20 mouse cellular contexts compared by ENCODE assay signal in genomic region chr19:42723302-42723701, GRCm38 (mm10). TPM values are rescaled to one million over a fixed set of nuclear protein-coding genes. Genes with fewer than 3 reads are reported as not detected.
DNase-seq lines count a peak whose midpoint lies in the region; ATAC-seq and TF ChIP-seq lines count a peak whose summit lies in the region.
"Had no signal": no experiment of that assay in that cellular context is flagged by ENCODE, and none has a peak within 500 bp of the region (broad histone marks: within the 10 kb centered on the region; RNA-seq: fewer than 3 reads in every experiment).

No protein-coding gene starts in this region.

- TF ChIP-seq CTCF in kidney, postnatal 0 days (IDR thresholded peaks at IDR 0.05; ENCODE audit: low read depth): peak; percentile 52; the same call in 1 of the 2 replicates
- TF ChIP-seq CTCF in lung, embryonic 14.5 days (IDR thresholded peaks at IDR 0.05; ENCODE audit: low read depth): 0 out of 2 replicates have a peak, but pooled peaks have one; percentile 16
- TF ChIP-seq CTCF in lung, adult 2 months (IDR thresholded peaks at IDR 0.05; ENCODE audit: insufficient read depth, low read length): no peak

- no peak overlapping the region for H3K4me3 ChIP-seq in kidney, postnatal 0 days (replicated peaks; ENCODE audit: low read depth, low read length)
- no peak overlapping the region for H3K4me3 ChIP-seq in lung, embryonic 14.5 days (ENCODE audit: low read depth, low read length)
- no peak overlapping the region for H3K4me3 ChIP-seq in lung, adult 2 months (replicated peaks; ENCODE audit: extremely low read depth, low read depth, low read length)
- no peak overlapping the region for H3K4me3 ChIP-seq in limb, embryonic 13.5 days
- H3K4me3 ChIP-seq: heart, embryonic 15.5 days; megakaryocyte, embryonic 14.5 days; midbrain, embryonic 15.5 days; neural tube, embryonic 15.5 days had no signal

- intact Hi-C loops in gastrocnemius, postnatal 36 days (cut with DNase I): no loop called here

- WGBS in kidney, postnatal 0 days: 65% methylated on average over 6 of the region's 6 CpGs
- WGBS in lung, embryonic 14.5 days: 72% methylated on average over 6 of the region's 6 CpGs
- WGBS in lung, adult 2 months: 68% methylated on average over 6 of the region's 6 CpGs
- WGBS in limb, embryonic 13.5 days: 59% methylated on average over 6 of the region's 6 CpGs

- H3K27ac ChIP-seq in kidney, postnatal 0 days: no peak overlapping the region
- H3K27ac ChIP-seq in lung, embryonic 14.5 days (ENCODE audit: low read depth): no peak overlapping the region
- H3K27ac ChIP-seq in limb, embryonic 13.5 days: peak overlapping the region; percentile 67; the same call in 1 of the 2 replicates
- H3K27ac ChIP-seq: heart, embryonic 15.5 days; midbrain, embryonic 15.5 days; neural tube, embryonic 15.5 days had no signal

- TF ChIP-seq POLR2A in lung, adult 2 months (IDR thresholded peaks at IDR 0.05; ENCODE audit: borderline replicate concordance, extremely low read depth, low read depth, low read length): no peak

- ATAC-seq in kidney, postnatal 0 days (replicated peaks; ENCODE audit: low FRiP score, low read depth): no peak
- no peak for ATAC-seq in lung, embryonic 14.5 days (ENCODE audit: insufficient read depth)
- no peak for ATAC-seq in limb, embryonic 13.5 days (ENCODE audit: low FRiP score, low read depth)
- ATAC-seq: forebrain, embryonic 14.5 days; midbrain, embryonic 15.5 days; Patski had no signal

- DNase-seq in kidney, postnatal 0 days (ENCODE audit: low spot score): no peak
- no peak for DNase-seq in kidney, adult 18-20 months
- DNase-seq in lung, embryonic 14.5 days: no peak
- no peak for DNase-seq in lung, adult 2 months
- peak; percentile 24 for DNase-seq in NIH3T3 (ENCODE audit: low read depth)
- no peak for DNase-seq in gastrocnemius, postnatal 36 days
- DNase-seq: adrenal gland, adult 8-10 months; cerebellum, adult 8-10 months; gastrocnemius, postnatal 14 days; kidney, postnatal 25 days; right cerebral cortex, postnatal 14 days; thymus, adult 18-20 months had no signal

- H3K9ac ChIP-seq in kidney, postnatal 0 days (ENCODE audit: low read depth, low read length): no peak overlapping the region
- H3K9ac ChIP-seq in lung, embryonic 14.5 days: no peak overlapping the region
- H3K9ac ChIP-seq in limb, embryonic 13.5 days: no peak overlapping the region
- H3K9ac ChIP-seq: heart, embryonic 15.5 days; midbrain, embryonic 15.5 days; neural tube, embryonic 15.5 days had no signal

- H3K4me2 ChIP-seq in kidney, postnatal 0 days (ENCODE audit: low read length): no peak overlapping the region
- no peak overlapping the region for H3K4me2 ChIP-seq in lung, embryonic 14.5 days
- H3K4me2 ChIP-seq in limb, embryonic 13.5 days (replicated peaks): no peak overlapping the region
- H3K4me2 ChIP-seq: heart, embryonic 15.5 days; midbrain, embryonic 15.5 days; neural tube, embryonic 15.5 days had no signal

- 0 out of 2 replicates have a peak, but pooled peaks cover 5% of the 10 kb centered on the region for H3K4me1 ChIP-seq in kidney, postnatal 0 days (replicated peaks; ENCODE audit: insufficient read depth, low read length)
- no peaks in the 10 kb centered on the region for H3K4me1 ChIP-seq in lung, embryonic 14.5 days (ENCODE audit: insufficient read depth)
- H3K4me1 ChIP-seq in lung, adult 2 months (ENCODE audit: control insufficient read depth, insufficient read depth, low read length): no peaks in the 10 kb centered on the region
- peaks cover 59% of the 10 kb centered on the region for H3K4me1 ChIP-seq in limb, embryonic 13.5 days
- H3K4me1 ChIP-seq: heart, embryonic 15.5 days; midbrain, embryonic 15.5 days had no signal

- H3K27me3 ChIP-seq in kidney, postnatal 0 days (ENCODE audit: insufficient read depth, low read length): no peaks in the 10 kb centered on the region
- no peaks in the 10 kb centered on the region for H3K27me3 ChIP-seq in lung, embryonic 14.5 days (ENCODE audit: insufficient read depth, low read length)
- peaks cover 20% of the 10 kb centered on the region for H3K27me3 ChIP-seq in limb, embryonic 13.5 days
- H3K27me3 ChIP-seq: heart, embryonic 15.5 days; midbrain, embryonic 15.5 days; neural tube, embryonic 15.5 days; Patski had no signal

- no peaks in the 10 kb centered on the region for H3K9me3 ChIP-seq in kidney, postnatal 0 days (replicated peaks; ENCODE audit: low read length)
- H3K9me3 ChIP-seq in lung, embryonic 14.5 days (ENCODE audit: low read depth, low read length): no peaks in the 10 kb centered on the region
- H3K9me3 ChIP-seq in limb, embryonic 13.5 days: no peaks in the 10 kb centered on the region
- H3K9me3 ChIP-seq: heart, embryonic 15.5 days; megakaryocyte, embryonic 14.5 days; midbrain, embryonic 15.5 days; neural tube, embryonic 15.5 days had no signal

- H3K36me3 ChIP-seq in kidney, postnatal 0 days (ENCODE audit: insufficient read depth, low read length): no peaks in the 10 kb centered on the region
- H3K36me3 ChIP-seq in lung, embryonic 14.5 days (ENCODE audit: insufficient read depth): no peaks in the 10 kb centered on the region
- no peaks in the 10 kb centered on the region for H3K36me3 ChIP-seq in limb, embryonic 13.5 days
- H3K36me3 ChIP-seq: heart, embryonic 15.5 days; midbrain, embryonic 15.5 days; neural tube, embryonic 15.5 days had no signal

RNA-seq across cellular contexts. Expression of gene Pyroxd2, which starts 29.3 kb away (rescaled TPM):
- 11.0 and 14.2 TPM in 2 replicates for polyA plus RNA-seq in kidney, postnatal 0 days (2015; fragmentation: Nextera tagmentation; extraction: Ambion mirVana)
- 4.2 and 5.0 TPM in 2 replicates for polyA plus RNA-seq in lung, embryonic 14.5 days (2014; fragmentation: Nextera tagmentation; extraction: Ambion mirVana)
- polyA plus RNA-seq in lung, adult 2 months (2012; rRNA removed): 5.0 and 5.4 TPM in 2 replicates
- 2.1 and 2.6 TPM in 2 replicates for polyA plus RNA-seq in limb, embryonic 13.5 days (2015; fragmentation: Nextera tagmentation; extraction: Ambion mirVana)
- total RNA-seq in gastrocnemius, postnatal 36 days (2021): under 1 TPM; 0.79 to 0.96 TPM
- total RNA-seq: hematopoietic stem cell, adult 5-6 weeks had no signal

RNA-seq across cellular contexts. Expression of gene Hps1, which starts 56.5 kb away (rescaled TPM):
- polyA plus RNA-seq in kidney, postnatal 0 days (2015; fragmentation: Nextera tagmentation; extraction: Ambion mirVana): 12.9 and 13.8 TPM in 2 replicates
- 13.7 and 14.8 TPM in 2 replicates for polyA plus RNA-seq in lung, embryonic 14.5 days (2014; fragmentation: Nextera tagmentation; extraction: Ambion mirVana)
- polyA plus RNA-seq in lung, adult 2 months (2012; rRNA removed): 16.6 and 18.9 TPM in 2 replicates
- 13.5 and 15.2 TPM in 2 replicates for polyA plus RNA-seq in limb, embryonic 13.5 days (2015; fragmentation: Nextera tagmentation; extraction: Ambion mirVana)
- 1 to 10 TPM in 1 of 2 experiments, under 1 TPM in 1; 0.51 to 1.5 TPM for total RNA-seq in gastrocnemius, postnatal 36 days (2021)
